Mouse (Mus musculus) brown adipose tissue, adult 24 weeks (tissue): Measurements from ENCODE around the gene Gpx1. TPM values are rescaled to one million over a fixed set of nuclear protein-coding genes. Genes with fewer than 3 reads are reported as not detected.

ENCODE experiments used
- H3K27ac ChIP-seq: fragments of 200-500 bp; replicated peaks from 2 replicates; pipeline ENCODE4 v1.5.1; 2012; ENCODE audit warnings: low read depth, mild to moderate bottlenecking, low read length
- H3K4me1 ChIP-seq: fragments of 200-500 bp; 2 replicates; pipeline ENCODE4 v1.6.1; 2012; ENCODE audit warnings: low read length, mixed read lengths; ENCODE audit not compliant: control insufficient read depth, insufficient read depth, insufficient read length
- H3K4me3 ChIP-seq: fragments of 200-500 bp; 2 replicates; pipeline ENCODE4 v1.5.1; 2012; ENCODE audit warnings: low read depth, mild to moderate bottlenecking, low read length, moderate library complexity; ENCODE audit not compliant: insufficient read depth
- polyA plus RNA-seq: library from polyadenylated mRNA; stranded (reverse); fragments of >200 nt; gene quantifications from 2 replicates; pipeline ENCODE4 v1.2.4, GENCODE M21; 2012; ENCODE audit not compliant: missing spikeins, insufficient read depth, insufficient read length

Gpx1 gene
- polyA plus RNA-seq = 770 and 989 TPM in 2 replicates

- Histone ChIP-seq H3K4me3 (peak within 1 kb of the TSS; percentile 90), H3K27ac (peak within 1 kb of the TSS; percentile 91), H3K4me1 (peaks cover 10% of the 10 kb centered on the region)
Measured at GRCm38 (mm10) chr9:108338886-108339781, at the start of gene Gpx1. Gene Gpx1, plus strand, starts transcription at chr9:108338903.

GRCm38 (mm10) chr9:108289347-108289746 is 49.4 kb upstream of the Gpx1 start:
- Histone ChIP-seq H3K4me1 (no peaks in the 10 kb centered on the region), H3K27ac (no peak overlapping the region)

GRCm38 (mm10) chr9:108290016-108290750 is 48.5 kb upstream of the Gpx1 start, which contains the start of gene Nicn1:
Gene Nicn1, plus strand, starts transcription at chr9:108290429.
- Histone ChIP-seq H3K4me1 (no peaks in the 10 kb centered on the region), H3K4me3 (peak within 1 kb of the TSS; percentile 67), H3K27ac (peak within 1 kb of the TSS; percentile 38)

More at GRCm38 (mm10) chr9:108289347-108289746, 49.4 kb upstream of the Gpx1 start:
- no peak overlapping the region for H3K4me3 ChIP-seq

- H3K4me3 ChIP-seq = peak overlapping the region; percentile 67
- no peak overlapping the region for H3K27ac ChIP-seq
- no peaks in the 10 kb centered on the region for H3K4me1 ChIP-seq
Measured at GRCm38 (mm10) chr9:108290773-108291172, 47.9 kb upstream of the Gpx1 start.

- Histone ChIP-seq H3K4me1 (no peaks in the 10 kb centered on the region), H3K27ac (no peak within 1 kb of the TSS), H3K4me3 (no peak within 1 kb of the TSS)
Measured at GRCm38 (mm10) chr9:108296453-108297355, 42.0 kb upstream of the Gpx1 start, which contains the start of gene Amt. Gene Amt, plus strand, starts transcription at chr9:108296853.

- Histone ChIP-seq H3K4me3 (no peak overlapping the region), H3K27ac (no peak overlapping the region), H3K4me1 (0 out of 2 replicates have a peak, but pooled peaks cover 4% of the 10 kb centered on the region)
Measured at GRCm38 (mm10) chr9:108301853-108302252, 36.9 kb upstream of the Gpx1 start.

- Histone ChIP-seq H3K4me1 (peaks cover 7% of the 10 kb centered on the region; the same call in 1 of the 2 replicates), H3K27ac (no peak overlapping the region), H3K4me3 (peak overlapping the region; percentile 73)
Measured at GRCm38 (mm10) chr9:108304716-108305115, 34.0 kb upstream of the Gpx1 start.

GRCm38 (mm10) chr9:108305170-108305569 is 33.5 kb upstream of the Gpx1 start:
- Histone ChIP-seq H3K4me1 (peaks cover 7% of the 10 kb centered on the region; the same call in 1 of the 2 replicates), H3K27ac (peak overlapping the region; percentile 88), H3K4me3 (peak overlapping the region; percentile 73)

GRCm38 (mm10) chr9:108305629-108306520 is 32.8 kb upstream of the Gpx1 start, which contains the start of the genes Rhoa and Tcta:
Gene Rhoa, plus strand, starts transcription at chr9:108306129.
Gene Tcta, minus strand, starts transcription at chr9:108306160.
- peaks cover 9% of the 10 kb centered on the region; the same call in 1 of the 2 replicates for H3K4me1 ChIP-seq
- H3K4me3 ChIP-seq = peak within 1 kb of the TSS; percentile 87
- H3K27ac ChIP-seq = peak within 1 kb of the TSS; percentile 97

- Histone ChIP-seq H3K4me3 (peak overlapping the region; percentile 87), H3K27ac (peak overlapping the region; percentile 97), H3K4me1 (peaks cover 16% of the 10 kb centered on the region)
Measured at GRCm38 (mm10) chr9:108306571-108306980, 32.1 kb upstream of the Gpx1 start.

- H3K4me1 ChIP-seq = peaks cover 21% of the 10 kb centered on the region
- peak overlapping the region; percentile 82 for H3K27ac ChIP-seq
- H3K4me3 ChIP-seq = peak overlapping the region; percentile 87
Measured at GRCm38 (mm10) chr9:108307021-108307807, 31.5 kb upstream of the Gpx1 start.

GRCm38 (mm10) chr9:108308141-108308540 is 30.6 kb upstream of the Gpx1 start:
- H3K27ac ChIP-seq = no peak overlapping the region
- H3K4me3 ChIP-seq = peak overlapping the region; percentile 44
- peaks cover 21% of the 10 kb centered on the region for H3K4me1 ChIP-seq

- Histone ChIP-seq H3K4me3 (no peak overlapping the region), H3K4me1 (peaks cover 5% of the 10 kb centered on the region)
Measured at GRCm38 (mm10) chr9:108317572-108317971, 21.1 kb upstream of the Gpx1 start.

More at GRCm38 (mm10) chr9:108317572-108317971, 21.1 kb upstream of the Gpx1 start:
- H3K27ac ChIP-seq = no peak overlapping the region
